Mouse (Mus musculus): ENCODE measurements around the gene Myom1.

Myom1 gene

DNA sequence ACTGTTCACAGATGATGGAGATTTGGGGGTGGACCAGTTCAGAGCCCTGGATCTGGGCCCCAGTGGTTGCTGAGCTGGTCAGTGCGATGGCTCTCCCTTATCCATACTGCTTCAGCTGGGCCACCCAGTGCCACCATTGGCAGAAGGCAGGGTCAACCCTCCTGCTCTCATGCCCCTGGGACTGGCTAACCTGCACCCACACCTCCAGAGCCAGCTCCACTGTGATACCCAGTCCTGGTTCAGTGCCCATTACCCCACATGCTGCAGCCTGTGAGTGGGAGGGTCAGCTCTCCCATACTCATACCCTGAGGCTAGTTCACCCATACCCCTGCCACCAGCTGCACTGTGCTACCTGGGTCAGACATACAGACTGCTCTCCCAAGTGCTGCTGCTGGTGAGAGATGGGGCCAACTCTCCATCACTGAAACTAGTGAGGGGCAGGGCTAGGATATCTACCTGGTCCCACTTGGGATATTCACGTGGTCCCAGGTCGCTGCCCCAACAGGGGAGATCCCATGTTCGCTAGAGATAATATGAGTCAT, 15.1 kb downstream of the Myom1 start:
- no peak for DNase-seq

DNA sequence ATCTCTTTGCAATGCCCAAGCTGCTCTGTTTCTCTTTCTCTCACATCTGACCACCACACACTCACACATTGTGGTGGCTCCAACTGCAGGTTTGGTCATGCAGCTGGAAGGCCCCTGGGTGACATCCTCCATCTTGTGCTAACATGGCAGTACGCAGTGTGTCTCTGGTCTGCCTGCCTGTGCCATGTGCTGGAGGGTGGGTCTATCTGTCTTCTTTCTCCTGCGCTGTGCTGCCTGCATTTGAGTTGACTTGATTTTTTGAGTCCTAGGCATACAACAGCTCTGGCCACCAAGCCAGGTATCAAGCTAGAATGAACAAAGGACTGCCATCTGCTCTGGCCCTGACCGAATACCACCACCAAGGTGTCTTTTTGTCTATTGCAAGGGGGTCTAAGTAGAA, 15.7 kb downstream of the Myom1 start:
- DNase-seq, result no peak

DNA sequence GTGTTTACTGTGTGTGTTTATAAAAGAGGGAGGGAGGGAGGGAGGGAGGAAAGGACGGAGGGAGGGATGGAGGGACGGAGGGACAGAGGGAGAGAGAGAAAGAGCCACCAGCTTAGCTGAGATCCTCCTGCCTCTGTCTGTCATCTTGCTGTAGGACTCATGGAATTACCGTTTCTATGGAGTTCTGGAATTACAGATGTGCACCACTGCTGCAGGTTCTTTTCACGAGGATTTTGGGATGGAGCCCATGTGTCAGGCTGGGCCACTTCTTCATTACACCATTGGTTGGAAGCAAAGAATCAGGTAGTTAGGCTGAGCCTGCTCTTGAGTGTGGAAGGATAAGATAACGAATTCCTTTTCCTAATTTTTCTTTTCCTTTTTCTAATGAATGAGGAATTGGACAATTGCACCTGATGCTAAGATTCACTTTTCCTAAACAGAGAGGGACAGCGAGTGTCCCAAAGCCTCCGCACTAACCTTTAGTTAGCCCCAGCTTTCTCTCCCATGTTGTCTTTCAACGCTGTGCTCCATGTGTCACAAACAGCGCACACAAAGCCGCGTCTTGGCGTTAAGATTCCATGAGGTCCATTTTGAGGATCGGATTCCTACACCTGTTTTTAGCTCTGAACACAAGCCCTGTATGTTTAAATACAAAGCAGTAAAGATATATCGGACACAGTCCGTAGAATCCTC, 16.3 kb downstream of the Myom1 start:
- no peak for DNase-seq

DNA sequence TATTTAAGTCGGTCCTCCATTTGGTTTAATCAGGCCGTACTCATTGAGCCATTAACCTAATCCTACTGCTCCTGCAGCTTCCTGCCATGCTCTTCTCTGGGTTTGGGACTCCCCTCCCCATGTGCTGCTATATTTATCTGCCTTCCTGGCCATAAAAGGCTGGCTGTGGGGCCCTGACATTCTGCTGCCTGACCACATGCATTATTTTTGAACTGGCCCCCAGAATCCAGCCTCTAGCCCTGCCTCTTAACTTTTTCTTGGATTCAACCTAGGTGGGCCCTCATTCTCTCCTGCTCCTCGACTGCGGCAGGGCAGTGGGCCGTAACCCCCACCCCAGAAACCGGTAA, 16.8 kb downstream of the Myom1 start:
- DNase-seq, result no peak

DNA sequence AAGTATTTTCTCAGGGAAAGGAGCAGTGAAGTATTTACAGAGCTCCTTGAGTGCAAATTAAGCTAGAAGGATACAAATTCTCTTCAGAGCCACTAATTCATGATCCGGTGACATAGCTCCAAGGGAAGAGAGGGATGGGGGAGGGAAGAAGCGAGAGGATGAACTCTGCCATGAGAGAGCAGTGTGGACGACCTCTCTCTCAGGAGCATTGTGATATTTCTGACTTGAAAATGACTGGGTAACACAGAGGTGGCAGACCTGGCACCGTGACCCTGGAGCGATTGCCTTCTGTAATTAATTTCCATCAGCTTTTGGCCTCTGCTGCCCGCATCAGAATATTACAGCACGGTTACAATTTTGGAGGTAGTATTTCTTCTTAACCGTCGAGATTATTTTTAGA, 17.4 kb downstream of the Myom1 start:
- DNase-seq, result no peak

DNA sequence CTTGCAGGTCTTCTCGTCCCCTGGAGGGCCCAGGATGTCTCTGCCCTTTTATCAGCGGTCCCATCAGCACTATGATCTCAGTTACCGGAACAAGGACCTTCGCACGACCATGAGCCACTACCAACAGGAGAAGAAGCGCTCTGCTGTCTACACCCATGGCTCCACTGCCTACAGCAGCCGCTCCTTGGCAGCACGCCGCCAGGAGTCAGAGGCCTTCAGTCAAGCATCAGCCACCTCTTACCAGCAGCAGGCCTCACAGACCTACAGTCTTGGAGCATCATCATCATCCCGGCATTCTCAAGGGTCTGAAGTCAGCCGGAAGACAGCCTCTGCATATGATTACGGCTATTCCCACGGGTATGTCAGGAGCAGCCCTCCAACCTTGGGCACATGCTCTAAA, 20.4 kb downstream of the Myom1 start:
- no peak for DNase-seq

DNA sequence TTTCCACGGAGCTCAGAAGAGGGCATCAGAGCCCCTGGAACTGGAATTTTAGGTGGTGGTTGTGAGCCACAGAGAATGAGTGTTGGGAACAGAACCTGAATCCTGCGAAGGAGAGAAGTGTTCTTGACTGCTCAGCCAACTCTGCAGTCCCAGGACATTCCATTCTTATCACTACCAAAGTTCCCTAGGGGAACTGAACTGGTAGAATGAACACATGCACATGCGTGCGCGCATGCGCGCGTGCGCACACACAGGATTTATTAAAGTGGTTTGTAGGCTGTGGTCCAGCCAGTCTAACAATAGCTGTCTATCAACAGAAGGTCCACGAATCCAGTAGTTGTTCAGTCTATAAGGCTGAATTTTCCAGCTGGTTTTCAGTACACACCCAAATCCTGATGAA, 21.6 kb downstream of the Myom1 start:
- DNase-seq, result no peak

DNA sequence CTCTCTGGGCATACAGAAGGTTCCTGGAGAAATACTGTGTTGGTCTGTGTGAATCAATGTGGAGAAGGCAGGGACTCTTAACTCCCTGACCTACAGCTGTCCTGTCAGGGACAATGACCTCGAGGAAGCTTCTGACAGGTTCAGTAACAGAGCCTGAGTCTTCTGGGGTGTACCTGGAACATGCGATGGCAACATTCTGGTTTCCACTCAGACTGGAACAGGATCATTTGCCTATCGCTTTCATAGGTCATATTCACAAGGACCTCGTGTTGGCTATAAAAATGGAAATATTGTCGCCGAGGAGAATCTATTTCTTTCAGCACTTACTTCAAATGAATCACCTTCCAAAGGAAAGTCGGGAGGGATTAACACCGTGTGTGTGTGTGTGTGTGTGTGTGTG, 23.5 kb downstream of the Myom1 start:
- no peak for DNase-seq

DNA sequence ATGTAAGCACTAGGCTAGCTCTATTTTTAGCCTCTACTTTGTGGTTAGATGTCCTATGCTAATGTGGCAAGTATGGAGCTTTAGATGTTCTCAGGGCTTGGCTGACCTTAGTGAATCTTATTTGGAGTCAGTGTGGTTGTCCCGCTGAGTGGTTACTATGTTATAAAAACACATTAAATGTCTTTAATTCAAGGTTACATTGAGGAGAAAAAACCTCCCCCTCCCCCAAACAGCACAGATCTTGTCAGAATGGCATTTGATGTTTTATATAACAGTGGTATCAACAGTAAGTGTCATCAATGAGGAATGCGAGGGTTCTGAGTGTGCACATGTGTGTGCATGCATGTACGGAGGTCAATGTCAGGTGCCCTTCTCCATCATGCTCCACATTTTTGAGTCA, 24.8 kb downstream of the Myom1 start:
- no peak for DNase-seq

DNA sequence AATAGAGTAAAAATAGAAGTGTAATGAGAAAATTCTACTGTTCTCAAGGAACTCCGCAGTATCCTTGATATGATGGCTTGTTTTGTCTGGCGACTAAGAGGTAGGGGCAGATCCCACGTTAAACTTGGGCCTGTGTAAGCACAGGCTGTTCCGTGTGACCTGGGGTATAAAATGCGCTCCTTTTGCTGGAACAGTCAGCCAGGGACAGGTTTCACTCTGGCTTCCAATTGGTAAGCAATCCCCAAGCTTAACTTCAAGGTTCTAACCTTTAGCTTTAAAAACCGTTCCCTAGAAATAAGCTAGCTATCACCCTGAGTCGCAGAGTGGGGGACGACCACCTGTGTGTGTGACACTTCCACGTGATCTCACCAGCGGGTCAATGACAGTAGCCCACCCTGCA, 30.3 kb downstream of the Myom1 start:
- no peak for DNase-seq

DNA sequence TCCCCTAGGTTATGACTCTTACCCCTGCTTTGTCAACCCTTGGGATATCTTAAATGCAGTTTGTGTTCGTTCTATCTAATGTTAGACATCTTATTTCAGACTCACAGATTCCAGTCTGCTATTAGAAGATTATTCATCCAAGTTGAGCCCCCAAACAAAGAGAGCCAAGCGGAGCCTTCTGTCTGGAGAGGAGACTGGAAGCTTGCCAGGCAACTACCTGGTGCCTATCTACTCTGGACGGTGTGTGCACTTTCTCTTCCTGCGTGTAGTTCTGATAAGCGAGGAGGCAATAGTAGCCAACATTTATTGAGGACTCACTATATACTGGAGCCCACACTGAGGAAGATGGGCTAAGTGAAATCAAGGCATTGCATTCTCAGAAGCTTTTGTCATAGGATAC, 32.0 kb downstream of the Myom1 start:
- no peak for DNase-seq

DNA sequence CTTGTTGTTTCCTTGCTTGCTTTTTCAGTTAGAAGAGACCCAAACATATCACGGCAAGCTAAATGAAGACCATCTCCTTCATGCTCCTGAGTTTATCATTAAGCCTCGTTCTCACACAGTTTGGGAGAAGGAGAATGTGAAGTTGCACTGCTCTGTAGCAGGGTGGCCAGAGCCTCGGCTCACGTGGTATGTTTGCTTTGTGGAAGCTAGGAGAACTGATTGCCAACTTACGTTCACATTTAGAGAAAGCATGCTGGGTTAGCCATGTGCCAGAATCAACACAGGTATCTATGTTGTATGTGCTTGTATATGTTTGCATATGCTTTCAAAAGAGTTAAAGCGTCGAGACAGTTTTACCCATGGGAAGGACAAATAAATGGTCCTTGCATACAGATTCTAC, 34.8 kb downstream of the Myom1 start:
- DNase-seq, result no peak

DNA sequence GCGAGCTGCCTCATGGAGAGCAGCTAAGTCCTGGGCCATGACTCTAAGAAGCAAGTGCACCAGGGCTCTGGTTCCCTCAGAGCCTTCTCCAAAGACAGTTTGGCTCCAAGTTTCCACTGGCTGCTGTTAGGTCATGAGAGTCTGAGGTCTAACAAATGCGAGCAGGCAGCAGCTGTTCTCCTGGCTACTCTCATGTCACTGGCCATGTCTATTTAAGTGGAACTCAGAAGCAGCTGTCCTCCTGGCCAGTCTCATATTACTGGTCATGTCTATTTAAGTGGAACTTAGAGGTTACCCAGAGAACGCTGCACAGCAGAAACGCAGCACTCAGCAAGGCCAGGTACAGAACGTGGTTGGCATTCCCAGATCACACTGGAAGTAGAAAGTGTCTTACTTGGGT, 36.4 kb downstream of the Myom1 start:
- DNase-seq, result no peak

DNA sequence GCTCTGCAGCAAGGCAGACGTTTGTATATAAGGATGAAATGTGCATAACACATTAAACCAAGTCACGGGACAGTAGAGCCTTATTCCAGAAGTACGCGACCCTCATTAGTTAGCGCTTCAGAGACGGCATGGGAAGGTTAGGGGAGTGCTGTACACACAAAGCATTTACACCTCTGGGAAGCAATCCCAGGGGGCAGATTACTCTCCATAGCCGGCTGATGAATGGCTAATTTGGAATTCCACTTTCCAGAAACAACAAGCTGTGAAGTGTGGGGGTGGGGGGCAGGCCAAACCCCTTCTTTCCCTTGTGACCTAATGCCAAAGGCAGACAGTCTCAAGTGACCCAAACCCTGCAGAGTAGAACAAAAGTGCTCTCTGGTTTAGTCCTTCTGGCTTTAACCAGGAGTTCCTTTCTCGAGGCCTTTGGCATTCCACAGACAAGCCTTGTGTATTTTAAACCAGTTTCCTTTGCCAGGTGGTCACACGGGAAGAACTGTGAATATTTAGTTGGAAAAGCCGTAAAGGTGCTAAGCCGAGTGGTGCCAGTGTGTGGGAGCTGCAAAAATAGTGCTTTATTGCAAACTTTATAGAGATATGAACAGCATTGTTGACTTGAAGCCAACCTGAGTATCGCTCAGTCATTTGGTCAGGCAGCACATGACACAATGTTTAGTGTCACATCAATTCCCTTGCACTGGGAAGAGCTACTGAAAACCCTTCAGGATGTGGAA, 37.6 kb downstream of the Myom1 start:
- no peak for DNase-seq

DNA sequence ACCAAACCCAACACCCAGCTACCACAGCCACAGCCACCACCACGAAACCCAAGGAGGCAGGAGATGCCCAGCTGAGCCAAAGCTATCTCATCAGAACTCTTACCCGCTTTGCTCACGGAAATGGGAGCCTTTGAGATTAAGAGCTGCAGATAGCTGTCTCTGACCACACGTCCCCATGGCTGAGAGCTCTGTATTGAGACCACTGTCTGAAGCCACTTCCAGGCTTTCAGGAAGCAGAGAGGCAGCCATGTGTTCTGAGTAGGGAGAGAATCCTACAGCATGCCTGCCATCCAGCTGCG, 38.1 kb downstream of the Myom1 start:
- DNase-seq, result no peak

DNA sequence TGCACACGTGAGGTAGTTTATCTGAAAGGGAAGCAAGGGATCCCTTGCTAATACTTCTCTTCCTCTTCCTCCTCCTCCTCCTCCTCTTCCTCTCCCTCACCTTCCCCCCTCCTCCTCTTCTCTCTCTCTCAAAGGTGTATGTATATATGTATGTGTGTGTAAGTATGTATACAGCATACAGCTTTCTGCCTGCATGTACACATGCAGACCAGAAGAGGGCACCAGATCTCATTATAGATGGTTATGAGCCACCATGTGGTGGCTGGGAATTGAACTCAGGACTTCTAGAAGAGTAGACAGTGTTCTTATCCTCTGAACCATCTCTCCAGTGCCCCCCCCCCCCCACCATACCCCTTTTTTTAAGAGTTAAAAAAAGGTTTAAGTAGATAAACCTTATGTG, 40.2 kb downstream of the Myom1 start:
- no peak for DNase-seq

DNA sequence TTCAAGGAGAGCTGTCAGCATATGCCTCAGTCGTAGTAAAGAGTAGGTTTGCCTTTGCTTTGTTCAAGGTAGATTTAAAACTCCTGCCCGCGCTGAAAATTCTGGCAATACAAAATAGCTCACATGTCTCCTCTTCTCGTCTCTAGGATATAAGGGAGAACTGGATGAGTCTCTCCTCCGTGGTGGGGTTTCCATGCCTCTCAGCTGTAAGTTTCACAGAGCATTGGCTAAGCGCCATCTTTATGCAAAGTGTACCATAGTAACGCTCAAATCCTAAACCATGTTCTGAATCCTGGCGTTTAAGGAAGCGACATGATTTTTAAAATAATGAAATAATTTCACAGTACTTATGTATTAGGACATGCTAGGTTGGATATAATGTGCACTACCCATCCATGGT, 43.2 kb downstream of the Myom1 start:
- no peak for DNase-seq

DNA sequence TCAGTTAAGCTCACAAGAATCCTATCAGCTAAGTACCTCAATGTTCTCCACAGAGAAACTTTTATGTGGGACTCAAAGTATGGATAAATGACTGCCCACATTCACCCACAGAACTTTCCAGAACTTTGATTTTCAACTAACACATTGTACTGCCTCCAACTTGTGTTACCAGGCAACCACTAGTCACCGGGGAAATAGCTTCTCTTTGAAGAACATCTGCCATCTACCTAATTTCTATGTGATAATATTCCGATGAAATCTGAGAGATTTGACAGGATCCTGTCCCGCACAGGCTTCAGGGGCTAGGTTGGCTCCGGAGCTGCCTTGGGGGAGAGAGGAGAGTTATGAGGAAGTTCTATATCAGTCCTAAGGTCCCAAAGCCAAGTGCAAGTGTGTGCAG, 44.4 kb downstream of the Myom1 start:
- no peak for DNase-seq

DNA sequence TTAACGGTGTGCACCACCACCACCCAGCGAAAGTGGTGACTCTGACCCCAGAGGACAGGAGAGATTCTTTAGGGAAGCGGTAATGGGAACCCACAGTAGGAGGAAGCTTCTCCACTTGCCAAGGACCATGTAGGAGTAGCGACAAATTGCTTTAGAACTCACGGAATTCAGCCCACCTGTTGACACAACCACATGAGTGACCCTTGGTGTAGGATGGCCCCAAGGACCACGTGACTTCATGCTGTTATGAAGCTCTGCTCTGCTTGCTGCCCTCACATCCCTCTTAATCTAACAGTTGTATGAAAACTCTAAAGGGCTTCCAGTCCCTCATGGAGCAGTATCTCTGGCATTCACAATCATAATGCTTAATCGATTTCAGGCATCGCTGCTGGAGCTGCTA, 46.9 kb downstream of the Myom1 start:
- no peak for DNase-seq

DNA sequence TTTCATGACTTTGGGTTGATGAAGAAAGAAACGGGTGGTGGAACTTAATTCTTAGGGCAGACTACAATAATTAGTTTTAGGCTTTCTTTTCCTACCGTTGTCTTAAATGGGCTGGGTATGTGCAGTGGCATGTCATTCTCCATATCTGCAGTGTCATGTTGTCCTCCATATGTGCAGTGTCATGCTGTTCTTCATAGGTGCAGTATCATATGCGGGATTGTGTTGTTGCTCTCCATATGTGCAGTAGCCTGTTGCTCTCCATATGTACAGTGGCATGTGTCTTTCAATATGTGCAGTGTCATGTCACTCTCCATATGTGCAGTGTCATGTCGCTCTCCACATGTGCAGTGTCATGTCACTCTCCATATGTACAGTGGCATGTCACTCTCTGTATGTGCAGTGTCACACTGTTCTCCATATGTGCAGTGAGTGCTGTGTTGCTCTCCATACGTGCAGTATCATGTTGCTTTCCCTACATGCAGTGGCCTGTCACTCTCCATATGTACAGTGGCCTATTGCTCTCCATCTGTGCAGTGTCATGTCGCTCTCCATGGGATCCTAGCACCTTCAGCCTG, 50.8 kb downstream of the Myom1 start:
- DNase-seq, result no peak

DNA sequence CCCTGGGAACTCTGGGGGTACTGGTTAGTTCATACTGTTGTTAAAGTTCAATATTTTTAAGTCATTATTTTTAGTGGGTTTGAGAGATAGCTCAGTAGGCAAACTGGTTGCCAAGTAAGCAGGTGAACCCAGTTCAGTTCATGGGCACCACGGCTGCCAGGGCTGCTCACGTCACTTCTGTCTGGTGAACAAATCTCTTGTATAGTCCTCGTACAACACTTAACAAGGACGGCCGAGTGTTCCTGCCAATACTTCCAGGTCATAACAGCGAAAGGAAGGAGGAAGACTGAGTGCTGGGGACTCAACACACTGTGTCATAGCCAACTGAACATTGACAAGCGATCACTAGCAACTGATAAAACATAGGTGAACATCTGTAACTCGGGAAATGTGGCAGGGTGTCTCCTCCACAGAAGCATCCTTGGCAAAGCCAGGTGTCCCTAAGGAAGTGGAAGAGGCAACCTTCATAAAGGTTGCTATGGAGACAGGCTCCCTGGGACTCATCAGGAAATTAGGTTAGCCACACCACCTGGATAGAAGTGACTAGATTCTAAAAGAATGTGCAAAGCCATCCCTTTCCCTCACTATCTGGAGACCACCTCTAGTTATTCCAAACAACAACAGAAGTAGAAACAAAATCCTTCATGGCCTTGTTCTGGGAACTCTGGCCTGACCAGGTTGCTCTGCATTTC, 52.9 kb downstream of the Myom1 start:
- no peak for DNase-seq

DNA sequence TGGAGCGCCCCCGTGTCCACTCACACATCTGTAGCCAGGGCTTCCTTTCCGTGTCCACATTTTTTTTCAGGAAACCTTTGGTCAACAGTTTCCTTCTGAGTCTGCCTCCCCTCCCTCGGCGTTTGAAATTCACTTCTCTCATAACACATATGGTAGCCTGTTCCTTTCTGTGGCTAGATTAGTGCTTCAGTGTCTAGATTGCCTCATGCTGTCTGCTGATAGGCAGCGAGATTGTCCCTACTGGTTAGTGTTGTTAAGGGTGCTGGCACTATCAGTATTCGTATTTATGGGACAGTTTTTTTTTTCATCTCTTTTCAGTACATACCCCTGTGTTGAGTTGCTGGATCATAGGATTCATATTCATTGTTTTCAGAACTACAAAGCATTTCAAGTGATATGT, 54.0 kb downstream of the Myom1 start:
- no peak for DNase-seq

DNA sequence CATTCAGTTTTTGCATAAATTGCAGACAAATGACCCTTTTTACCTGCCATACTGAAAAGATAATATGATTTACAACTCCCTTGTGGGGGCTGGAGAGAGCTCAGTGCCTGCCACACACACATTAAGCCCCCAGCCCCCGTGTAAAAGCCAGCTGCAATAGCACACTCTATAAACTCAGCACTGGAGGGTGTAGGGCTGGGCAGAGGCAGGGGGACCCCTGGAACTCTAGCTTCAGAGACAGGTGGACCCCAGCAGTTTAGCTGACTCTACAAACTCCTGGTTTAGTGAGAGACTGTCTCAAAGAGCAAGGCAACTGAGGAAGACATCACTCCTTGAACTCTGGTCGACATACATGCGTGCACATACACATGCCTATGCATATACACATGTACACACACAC, 55.3 kb downstream of the Myom1 start:
- no peak for DNase-seq

DNA sequence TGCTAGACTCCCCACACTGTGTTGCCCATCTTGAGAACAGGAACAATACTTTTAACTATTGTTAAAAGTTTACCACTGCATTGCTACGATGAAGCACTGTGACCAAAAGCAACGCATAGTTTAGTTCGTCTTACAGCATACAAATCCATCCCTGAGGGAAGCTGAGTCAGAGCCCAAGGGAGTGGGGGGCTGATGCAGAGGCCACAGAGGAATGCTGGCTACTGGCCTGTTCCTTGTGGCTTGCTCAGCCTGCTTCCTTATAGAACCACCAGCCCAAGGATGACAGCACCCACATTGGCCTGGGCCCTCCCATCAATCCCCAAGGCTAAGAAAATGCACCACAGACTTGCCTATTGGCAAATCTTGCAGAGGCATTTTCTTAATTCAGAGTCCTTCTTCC, 56.8 kb downstream of the Myom1 start:
- DNase-seq, result no peak

All from cerebellum, adult 11 months (tissue).